Mouse (Mus musculus) ES-E14 (cell line): ENCODE measurements at regions not wholly inside any gene's neighbourhood (a gene's known extent, or its start where the extent isn't known, plus 50 kb on each side); places are given as distances from the start of the nearest gene placed in this dataset.

ENCODE experiments used
- CHD2 ChIP-seq: IDR thresholded peaks from 2 replicates; pipeline ENCODE4 v1.6.1; 2014; ENCODE audit warnings: mild to moderate bottlenecking, low read depth, low read length, inconsistent platforms
- MAFK ChIP-seq: IDR thresholded peaks from 2 replicates; pipeline ENCODE4 v1.6.1; 2014; ENCODE audit warnings: mild to moderate bottlenecking, low read depth, low read length, inconsistent platforms; ENCODE audit not compliant: insufficient read depth
- ZC3H11A ChIP-seq: IDR thresholded peaks from 2 replicates; pipeline ENCODE4 v1.6.1; 2012; ENCODE audit warnings: low read depth, mild to moderate bottlenecking, inconsistent platforms, low read length, borderline replicate concordance
- ZNF384 ChIP-seq: IDR thresholded peaks from 2 replicates; pipeline ENCODE4 v1.6.1; 2012; ENCODE audit warnings: low read depth, low read length, inconsistent platforms

GRCm38 (mm10) chr1:88968142-88968541 is 102.1 kb upstream of the Sh3bp4 start:
- TF ChIP-seq CHD2 (no peak), ZNF384 (no peak), MAFK (no peak), ZC3H11A (no peak)
